Mouse (Mus musculus) embryonic fibroblast, embryonic 13.5 days (primary cell): ENCODE data around the gene Mrnip.

Source experiments
- CTCF ChIP-seq: IDR thresholded peaks from 2 replicates; pipeline ENCODE4 v1.5.1; 2011; ENCODE audit warnings: mild to moderate bottlenecking, control low read depth, low read length, moderate library complexity, borderline replicate concordance; ENCODE audit not compliant: insufficient read depth
- POLR2A ChIP-seq: IDR thresholded peaks from 2 replicates; pipeline ENCODE4 v1.6.1; 2011; ENCODE audit warnings: low read depth, mild to moderate bottlenecking, control low read depth, low read length, moderate library complexity

DNA sequence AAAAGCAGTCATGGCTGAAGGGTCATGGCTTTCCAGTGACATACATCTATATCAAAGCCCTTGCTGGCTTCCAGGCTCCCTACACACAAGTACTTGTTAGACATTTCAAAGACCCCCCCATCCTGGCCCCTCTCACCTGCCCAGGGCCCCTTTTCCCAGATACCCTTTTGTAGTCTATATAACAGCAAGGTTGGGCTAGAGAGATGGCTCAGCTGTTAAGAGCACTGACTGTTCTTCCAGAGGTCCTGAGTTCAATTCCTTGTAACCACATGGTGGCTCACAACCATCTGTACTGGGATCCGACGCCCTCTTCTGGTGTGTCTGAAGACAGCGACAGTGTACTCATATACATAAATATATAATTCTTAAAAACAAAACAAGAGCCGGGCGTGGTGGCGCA lies 40.4 kb downstream of the Mrnip start:
- TF ChIP-seq CTCF: no peak
- TF ChIP-seq POLR2A: no peak
